Mouse (Mus musculus) gastrocnemius, adult 8-10 months (tissue): Measurements from ENCODE around the gene Med24. TPM values are rescaled to one million over a fixed set of nuclear protein-coding genes. Genes with fewer than 3 reads are reported as not detected.
A peak's percentile ranks its signal among the peaks of the same experiment; 100 is the strongest.
"Not testable (repeated sequence)": the region's sequence is repeated elsewhere in the genome, so short reads cannot be mapped to it uniquely, and the experiment has no call there.

Experiments
- DNase-seq, 2 experiments: peaks; one replicate each; pipeline ENCODE4 v3.0.0; 2022; ENCODE audit warnings: low spot score in 2 of 2
- total RNA-seq, 4 experiments: library from RNA; stranded (reverse); gene quantifications; 2 replicates each; pipeline ENCODE4 v1.2.4; 2022

The Med24 gene
- total RNA-seq, 4 experiments from 2014 or later = 42.2 to 48.4 (median 47.9) TPM

GRCm38 (mm10) chr11:98695408-98695807, 33.8 kb downstream of the Med24 start:
- DNase-seq = no peak

DNA sequence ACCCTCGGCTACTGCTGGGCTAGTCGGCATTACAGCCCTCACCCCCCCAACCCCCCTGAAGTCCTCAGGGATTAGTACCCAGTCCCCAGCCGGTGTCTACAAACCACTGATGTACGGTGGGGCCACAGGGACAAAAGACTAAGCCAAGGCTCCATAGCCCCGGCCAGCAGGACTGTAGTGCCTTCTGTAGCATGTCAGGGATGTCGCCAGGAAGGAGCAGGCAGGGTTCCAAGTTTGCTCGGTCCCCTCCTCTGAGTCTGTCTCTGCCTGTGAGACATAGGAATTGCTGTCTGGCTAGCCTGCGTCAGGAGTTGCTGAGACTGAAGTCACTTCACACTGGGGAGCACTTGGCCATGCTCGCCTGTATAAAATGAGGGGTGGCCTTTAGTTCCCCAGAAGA, 34.9 kb downstream of the Med24 start:
- no peak for DNase-seq

DNA sequence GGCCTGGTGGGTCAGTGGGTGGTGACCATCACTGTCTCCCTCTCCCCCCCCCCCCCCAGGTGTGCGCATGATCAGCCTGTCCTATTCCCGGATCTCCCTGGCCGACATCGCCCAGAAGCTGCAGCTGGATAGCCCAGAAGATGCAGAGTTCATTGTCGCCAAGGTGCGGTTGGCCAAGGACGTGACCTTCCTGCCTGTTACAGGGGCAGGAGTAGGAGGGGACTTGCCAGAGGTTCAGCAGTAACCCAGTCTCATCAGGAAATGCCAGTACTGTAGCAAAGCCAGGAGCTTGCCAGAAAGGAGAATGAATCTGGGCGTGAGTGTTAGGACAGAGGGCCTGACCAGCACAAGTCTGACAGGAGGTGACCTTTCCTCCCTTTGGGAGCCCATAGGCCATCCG, 35.5 kb downstream of the Med24 start:
- DNase-seq = no peak

DNA sequence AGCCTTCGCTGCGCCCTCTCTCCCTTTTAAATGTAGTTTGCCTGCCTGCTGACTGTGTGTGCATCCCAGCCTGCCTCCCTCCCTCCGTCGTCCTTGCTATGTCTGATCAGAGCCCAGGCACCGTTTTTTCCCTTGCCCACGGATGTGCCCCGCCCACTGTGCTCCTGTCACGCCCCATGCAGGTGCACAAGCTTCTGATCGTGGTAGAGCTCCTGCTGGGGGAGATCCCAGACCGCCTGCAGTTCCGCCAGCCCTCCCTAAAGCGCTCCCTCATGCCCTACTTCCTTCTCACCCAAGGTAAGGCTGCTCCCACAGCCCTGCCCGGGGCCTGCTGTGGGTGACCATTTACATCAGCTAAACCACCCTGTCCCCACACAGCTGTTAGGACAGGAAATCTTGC, 36.0 kb downstream of the Med24 start:
- DNase-seq = no peak

- DNase-seq = no peak
Observed at GRCm38 (mm10) chr11:98688009-98688408, 41.2 kb downstream of the Med24 start.

DNA sequence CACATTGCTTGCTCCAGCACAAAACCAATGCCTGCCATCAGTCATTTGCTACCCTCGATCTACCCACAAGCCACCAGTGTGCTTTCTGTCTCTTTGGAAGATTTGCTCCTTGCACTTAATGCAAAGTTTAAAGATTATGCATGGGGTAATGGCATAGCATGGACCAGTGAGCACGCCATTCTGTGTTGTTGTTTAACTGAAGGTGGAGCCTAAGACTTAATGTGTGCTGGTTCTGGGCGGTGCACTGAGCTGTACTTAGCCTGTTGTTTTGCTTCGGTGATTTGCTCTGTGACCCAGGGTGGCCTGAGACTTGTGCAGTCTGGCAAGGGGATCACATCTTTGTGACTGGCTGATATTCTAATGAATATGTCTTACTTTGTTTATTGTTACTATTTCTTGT, 42.3 kb downstream of the Med24 start:
- no peak for DNase-seq

GRCm38 (mm10) chr11:98685642-98686041, 43.6 kb downstream of the Med24 start:
- no peak for DNase-seq

- DNase-seq = no peak
Observed at GRCm38 (mm10) chr11:98682811-98683210, 46.4 kb downstream of the Med24 start.

DNA sequence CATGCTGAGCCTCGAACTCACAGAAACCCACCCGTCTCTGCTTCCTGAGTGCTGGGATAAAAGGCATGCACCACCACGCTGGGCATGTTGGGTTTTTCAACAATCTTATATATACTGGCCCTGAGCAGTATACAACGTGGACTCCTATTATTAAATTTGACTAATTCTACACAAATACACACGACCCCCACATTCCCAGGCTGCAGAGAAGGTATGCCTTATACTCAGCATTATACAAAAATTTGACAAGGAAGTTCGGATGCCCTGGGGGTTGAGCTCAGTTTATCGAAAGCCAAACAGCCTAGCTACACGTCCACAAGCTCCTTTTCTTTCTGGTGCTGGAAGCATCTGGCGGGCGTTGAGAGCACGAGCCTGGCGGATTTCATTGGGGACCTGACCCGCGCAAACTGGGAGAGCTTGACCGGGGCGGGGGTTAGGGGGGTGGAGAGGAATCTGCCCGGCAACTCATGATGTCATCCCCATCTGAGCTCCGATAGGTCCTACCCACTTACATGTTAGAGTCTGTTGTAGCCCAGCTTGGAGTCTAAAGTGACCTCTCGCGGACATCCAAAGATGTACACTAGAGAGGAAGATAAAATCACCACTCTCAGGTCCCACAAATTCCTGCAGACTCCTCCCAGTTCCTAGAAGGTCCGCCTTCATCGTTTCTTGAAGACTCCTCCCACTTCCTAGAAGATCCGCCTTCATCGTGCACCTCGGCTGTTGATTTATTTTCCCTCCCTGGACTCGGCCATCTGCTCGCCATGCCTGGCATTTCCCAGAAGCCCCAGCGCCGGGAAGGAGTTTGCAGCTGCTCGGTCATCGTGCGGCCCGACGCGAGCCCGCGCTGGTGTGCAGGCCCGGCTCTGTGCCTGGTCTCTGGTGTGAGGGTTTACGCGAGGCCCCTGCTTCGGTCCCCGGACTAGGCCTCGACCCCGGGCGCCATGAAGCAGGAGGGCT, 47.2 kb downstream of the Med24 start, which contains the start of gene Psmd3:
Gene Psmd3 (plus strand): TSS at position 769 of the 960 bp plus-strand sequence.
- peak; percentile 94 for DNase-seq

GRCm38 (mm10) chr11:98681186-98681585, 48.0 kb downstream of the Med24 start:
- DNase-seq = no peak

DNA sequence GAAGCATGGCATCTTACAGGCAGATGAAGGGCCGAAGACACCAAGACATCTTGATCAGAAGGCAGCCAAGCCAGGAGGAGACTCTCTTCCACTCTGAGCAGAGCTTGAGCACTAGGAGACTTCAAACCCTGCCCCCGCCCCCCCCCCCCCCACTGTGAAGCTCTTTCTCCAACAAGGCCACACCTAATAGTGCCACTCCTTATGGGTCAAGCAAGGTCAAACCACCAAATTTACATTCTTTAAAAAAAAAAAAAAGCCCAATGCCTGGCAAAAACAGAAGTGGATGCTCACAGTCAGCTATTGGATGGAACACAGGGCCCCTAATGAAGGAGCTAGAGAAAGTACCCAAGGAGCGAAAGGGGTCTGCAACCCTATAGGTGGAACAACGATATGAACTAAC, 48.6 kb downstream of the Med24 start:
- DNase-seq = not testable (repeated sequence)

DNA sequence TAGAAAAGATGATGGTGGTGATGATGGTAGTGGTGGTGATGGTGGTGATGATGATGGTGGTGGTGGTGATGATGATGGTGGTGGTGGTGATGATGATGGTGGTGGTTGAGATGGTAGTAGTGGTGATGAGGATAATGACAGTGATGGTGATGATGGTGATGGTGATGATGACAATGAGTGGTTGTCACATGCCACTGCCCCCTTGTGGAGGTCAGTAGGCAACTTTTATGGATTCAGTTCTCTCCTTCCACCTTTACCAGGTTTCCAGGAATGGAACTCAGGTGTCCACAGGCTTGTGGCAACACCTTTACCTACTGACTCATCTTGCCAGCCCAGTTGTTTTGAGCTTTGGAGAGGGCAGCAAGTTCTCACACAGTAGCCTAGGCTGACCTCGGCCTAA, 49.2 kb downstream of the Med24 start:
- no peak for DNase-seq

- DNase-seq = no peak
Observed at GRCm38 (mm10) chr11:98675829-98676363, 53.3 kb downstream of the Med24 start.

DNA sequence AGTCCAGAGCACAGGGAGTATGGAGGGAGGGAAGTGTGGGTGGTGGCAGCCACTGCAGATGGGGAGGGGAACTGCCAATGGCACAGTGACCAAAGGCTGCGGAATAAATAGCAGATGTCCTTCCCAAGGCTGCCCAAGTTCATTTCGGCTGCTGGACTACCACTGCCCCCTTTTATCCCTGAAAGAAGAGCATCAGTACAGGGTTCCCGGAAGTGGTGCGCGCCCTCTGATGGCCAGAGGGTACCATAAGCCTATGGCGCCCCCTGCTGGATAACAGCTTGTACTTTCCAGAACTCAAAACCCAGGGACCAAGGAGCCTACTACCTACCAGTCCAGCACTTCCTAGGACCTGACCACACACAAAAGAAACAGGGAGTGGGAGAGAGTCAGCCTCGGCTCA, 56.1 kb downstream of the Med24 start:
- DNase-seq = peak in 1 of 2 experiments; percentile 42

- DNase-seq = no peak
Observed at GRCm38 (mm10) chr11:98672482-98672881, 56.8 kb downstream of the Med24 start.

GRCm38 (mm10) chr11:98671857-98672256, 57.4 kb downstream of the Med24 start:
- DNase-seq = no peak

- no peak for DNase-seq
Observed at GRCm38 (mm10) chr11:98671284-98671815, 57.9 kb downstream of the Med24 start.

GRCm38 (mm10) chr11:98668984-98669383, 60.3 kb downstream of the Med24 start:
- DNase-seq = no peak

DNA sequence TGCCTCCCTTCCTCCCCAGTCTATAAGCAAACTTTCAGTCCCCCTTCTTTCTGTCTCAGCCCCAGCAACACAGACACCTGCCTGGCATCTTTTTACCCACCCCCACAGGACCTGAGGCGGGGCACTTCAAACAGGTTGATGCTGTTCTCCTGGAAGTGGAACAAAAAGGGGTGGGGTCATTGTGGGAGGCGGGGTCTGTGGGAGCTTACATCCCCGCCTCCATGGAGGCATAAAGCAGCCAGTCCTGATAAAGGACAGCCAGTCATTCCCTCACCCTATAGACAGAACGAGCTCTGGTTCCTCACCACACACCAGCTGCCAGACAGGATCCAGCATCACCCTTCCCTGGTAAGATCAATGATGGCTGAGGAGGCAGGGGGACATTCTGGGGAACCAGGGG, 65.1 kb downstream of the Med24 start, which contains the start of gene Gsdma:
Gene Gsdma (plus strand): TSS at position 261 of the 400 bp plus-strand sequence.
- DNase-seq = no peak

DNA sequence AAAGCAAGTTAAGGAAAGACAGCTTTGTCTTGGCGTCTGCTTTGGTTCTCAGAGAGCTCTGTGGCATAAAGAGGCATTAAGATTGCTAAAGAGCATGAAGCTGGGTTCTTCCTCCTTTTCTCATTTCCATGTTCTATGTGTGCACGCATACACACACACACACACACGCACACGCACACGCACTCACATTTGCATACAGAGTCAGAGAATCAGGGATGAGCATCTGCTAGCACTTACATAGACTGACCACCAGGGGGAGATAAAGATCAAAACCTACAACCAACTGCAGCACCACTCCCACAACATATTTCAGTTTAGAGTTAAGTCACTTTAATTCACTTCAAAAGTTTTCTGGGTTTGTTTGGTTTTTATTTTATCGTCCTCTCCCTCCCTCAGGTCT, 68.7 kb downstream of the Med24 start:
- no peak for DNase-seq

- DNase-seq = peak; percentile 14 to 18
Observed at GRCm38 (mm10) chr11:98655076-98655475, 74.2 kb downstream of the Med24 start.
